Mouse (Mus musculus): Measurements from ENCODE around the gene Pnma5. TPM values are rescaled to one million over a fixed set of nuclear protein-coding genes. Genes with fewer than 3 reads are reported as not detected.

The Pnma5 gene
- total and polyA plus RNA-seq, 2 experiments from 2014 or later = not detected

DNA sequence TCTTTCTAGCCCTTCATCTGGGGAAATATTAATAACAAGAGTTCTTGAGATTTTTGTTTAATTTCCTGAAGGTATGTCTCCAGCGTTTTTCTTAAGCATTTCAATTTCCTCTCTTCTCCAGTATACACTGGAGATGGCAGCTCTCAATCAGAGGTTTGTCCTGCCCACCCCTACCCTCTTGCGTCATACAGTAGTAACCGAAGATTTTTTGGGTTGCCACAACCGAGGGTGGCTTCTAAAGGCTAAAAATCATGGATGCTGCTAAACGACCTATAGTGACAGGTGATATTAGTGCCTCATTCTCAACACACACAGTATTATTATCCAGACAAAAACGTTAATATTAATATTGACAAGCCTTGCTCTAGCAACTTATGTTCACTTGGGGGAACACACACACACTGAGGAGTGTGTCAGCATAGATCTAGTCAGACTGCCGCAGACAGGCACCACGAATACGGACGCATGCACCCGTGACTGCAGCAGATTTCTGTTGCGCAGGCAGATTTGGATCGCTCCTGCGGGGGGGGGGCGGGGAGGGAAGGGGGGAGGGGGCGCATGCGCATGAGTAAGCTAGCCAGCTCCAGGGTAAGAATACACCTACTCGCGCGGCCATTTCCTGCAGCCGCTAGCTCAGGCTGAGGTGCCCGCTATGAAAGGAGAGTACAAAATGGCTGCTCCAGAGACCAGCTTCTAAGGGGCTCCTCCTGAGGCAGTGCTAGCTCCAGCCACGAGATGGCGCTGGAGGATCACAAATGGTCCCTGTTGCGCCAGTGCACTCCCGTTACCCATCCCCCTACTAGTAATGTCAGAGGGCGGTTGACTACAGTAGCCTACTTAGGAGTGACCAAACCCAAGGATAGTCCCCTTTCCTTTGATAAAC, 29.1 kb downstream of the Pnma5 start:
- H3K27ac ChIP-seq (ENCODE audit: low read depth) = peak overlapping the region; percentile 59
- no peaks in the 10 kb centered on the region for H3K9me3 ChIP-seq (replicated peaks; ENCODE audit: control insufficient read depth, low read length)
- peak; percentile 100 for ATAC-seq (ENCODE audit: insufficient read depth, low read depth)
- H3K4me3 ChIP-seq (ENCODE audit: low read depth, low read length) = peak overlapping the region; percentile 44
- H3K27me3 ChIP-seq (ENCODE audit: control insufficient read depth, insufficient read depth, low read length) = no peaks in the 10 kb centered on the region
- H3K4me1 ChIP-seq (ENCODE audit: control insufficient read depth, insufficient read depth) = no peaks in the 10 kb centered on the region
- peak overlapping the region; percentile 48; the same call in 1 of the 2 replicates for H3K9ac ChIP-seq (replicated peaks; ENCODE audit: low read depth, low read length)
- peak overlapping the region; percentile 57 for H3K4me2 ChIP-seq (ENCODE audit: low read depth, low read length)
- no peaks in the 10 kb centered on the region for H3K36me3 ChIP-seq (replicated peaks; ENCODE audit: control insufficient read depth, insufficient read depth, low read length)
- peak; percentile 91 for DNase-seq (ENCODE audit: low spot score)
- 15% methylated on average over 25 of the region's 27 CpGs for whole genome bisulfite sequencing
- TF ChIP-seq EP300 (IDR thresholded peaks at IDR 0.05; ENCODE audit: low read depth) (0 out of 2 replicates have a peak, but pooled peaks have one; percentile 37), CTCF (IDR thresholded peaks at IDR 0.05; ENCODE audit: low read depth) (peak; percentile 78)

DNA sequence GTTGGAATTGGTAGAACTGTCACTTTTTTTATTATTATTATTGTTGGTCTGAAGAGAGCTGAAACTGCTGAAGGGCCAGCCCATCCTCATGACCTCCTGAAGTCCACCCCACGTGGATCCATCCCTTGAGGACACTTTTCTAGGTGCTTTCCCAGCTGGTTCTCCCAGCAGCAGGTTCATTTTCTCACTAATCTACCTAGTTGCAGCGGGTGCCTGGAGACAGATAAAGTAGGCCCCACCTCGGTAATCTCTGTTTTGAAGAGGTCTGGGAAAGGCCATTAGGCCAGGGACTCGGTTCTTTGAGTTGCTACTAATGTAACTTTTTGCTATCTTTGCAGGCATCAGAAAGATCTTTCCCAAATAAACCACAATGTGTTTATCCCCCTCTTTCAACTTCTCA, 31.2 kb downstream of the Pnma5 start:
- ATAC-seq (ENCODE audit: insufficient read depth, low read depth) = no peak
- H3K9me3 ChIP-seq (replicated peaks; ENCODE audit: control insufficient read depth, low read length) = no peaks in the 10 kb centered on the region
- H3K4me1 ChIP-seq (ENCODE audit: control insufficient read depth, insufficient read depth) = no peaks in the 10 kb centered on the region
- H3K27ac ChIP-seq (ENCODE audit: low read depth) = no peak overlapping the region
- 61% methylated on average over 4 of the region's 4 CpGs for WGBS
- H3K4me3 ChIP-seq (ENCODE audit: low read depth, low read length) = no peak overlapping the region
- no peak overlapping the region for H3K9ac ChIP-seq (replicated peaks; ENCODE audit: low read depth, low read length)
- DNase-seq (ENCODE audit: low spot score) = no peak
- H3K27me3 ChIP-seq (ENCODE audit: control insufficient read depth, insufficient read depth, low read length) = no peaks in the 10 kb centered on the region
- H3K4me2 ChIP-seq (ENCODE audit: low read depth, low read length) = no peak overlapping the region
- H3K36me3 ChIP-seq (replicated peaks; ENCODE audit: control insufficient read depth, insufficient read depth, low read length) = no peaks in the 10 kb centered on the region
- no peak for TF ChIP-seq CTCF (IDR thresholded peaks at IDR 0.05; ENCODE audit: low read depth)
- TF ChIP-seq EP300 (IDR thresholded peaks at IDR 0.05; ENCODE audit: low read depth) = no peak

DNA sequence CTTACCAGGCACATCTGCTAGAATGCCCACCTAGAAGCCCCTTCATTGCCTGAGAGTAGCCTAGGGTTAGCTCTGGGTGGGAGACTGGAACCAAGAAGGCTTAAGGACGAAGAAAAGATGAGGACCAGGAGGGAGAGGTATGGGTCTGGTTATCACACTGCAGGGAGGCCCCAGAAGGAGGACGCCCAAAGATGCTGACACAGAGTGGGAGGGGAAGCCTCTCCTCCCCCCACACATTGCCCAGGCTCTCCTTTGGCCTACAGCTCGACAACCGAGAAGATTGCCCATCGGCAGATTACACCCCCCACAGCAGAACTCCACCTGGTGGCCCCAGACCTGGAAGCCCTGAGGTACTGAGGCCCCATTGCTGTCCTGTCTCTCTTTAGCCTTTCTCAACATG, 33.8 kb downstream of the Pnma5 start:
- TF ChIP-seq EP300 (IDR thresholded peaks at IDR 0.05; ENCODE audit: low read depth) (no peak), CTCF (IDR thresholded peaks at IDR 0.05; ENCODE audit: low read depth) (no peak)
- H3K4me3 ChIP-seq (ENCODE audit: low read depth, low read length) = no peak overlapping the region
- H3K4me1 ChIP-seq (ENCODE audit: control insufficient read depth, insufficient read depth) = no peaks in the 10 kb centered on the region
- no peak overlapping the region for H3K4me2 ChIP-seq (ENCODE audit: low read depth, low read length)
- no peaks in the 10 kb centered on the region for H3K9me3 ChIP-seq (replicated peaks; ENCODE audit: control insufficient read depth, low read length)
- H3K36me3 ChIP-seq (replicated peaks; ENCODE audit: control insufficient read depth, insufficient read depth, low read length) = no peaks in the 10 kb centered on the region
- no peak for ATAC-seq (ENCODE audit: insufficient read depth, low read depth)
- WGBS = 83% methylated on average over 5 of the region's 5 CpGs
- no peak for DNase-seq (ENCODE audit: low spot score)
- H3K27me3 ChIP-seq (ENCODE audit: control insufficient read depth, insufficient read depth, low read length) = no peaks in the 10 kb centered on the region
- H3K27ac ChIP-seq (ENCODE audit: low read depth) = no peak overlapping the region
- H3K9ac ChIP-seq (replicated peaks; ENCODE audit: low read depth, low read length) = no peak overlapping the region

DNA sequence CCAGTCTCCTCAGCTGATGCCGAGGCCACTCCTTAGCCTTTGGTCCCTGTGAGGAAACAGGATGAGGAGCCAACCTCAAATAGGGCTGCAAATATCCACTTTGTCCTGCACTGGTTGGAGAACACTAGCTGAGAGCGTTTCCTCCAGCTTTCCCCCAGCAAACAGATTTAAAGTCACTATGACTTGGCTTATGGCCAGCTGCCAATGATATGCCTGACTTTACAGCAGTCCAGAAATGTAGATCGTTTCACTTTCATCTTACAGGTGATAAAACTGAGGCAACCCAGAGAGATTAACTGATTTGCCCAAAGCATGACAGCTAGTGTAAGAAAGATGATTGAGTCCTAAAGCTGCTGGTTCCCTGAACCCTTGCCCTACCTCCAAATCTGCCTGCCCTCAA, 41.4 kb downstream of the Pnma5 start:
- Histone ChIP-seq H3K9ac (replicated peaks; ENCODE audit: low read depth, low read length) (no peak overlapping the region), H3K4me1 (ENCODE audit: control insufficient read depth, insufficient read depth) (no peaks in the 10 kb centered on the region), H3K27me3 (ENCODE audit: control insufficient read depth, insufficient read depth, low read length) (no peaks in the 10 kb centered on the region), H3K9me3 (replicated peaks; ENCODE audit: control insufficient read depth, low read length) (no peaks in the 10 kb centered on the region), H3K4me2 (ENCODE audit: low read depth, low read length) (no peak overlapping the region), H3K27ac (ENCODE audit: low read depth) (no peak overlapping the region), H3K4me3 (ENCODE audit: low read depth, low read length) (no peak overlapping the region), H3K36me3 (replicated peaks; ENCODE audit: control insufficient read depth, insufficient read depth, low read length) (no peaks in the 10 kb centered on the region)
- no peak for TF ChIP-seq EP300 (IDR thresholded peaks at IDR 0.05; ENCODE audit: low read depth)
- TF ChIP-seq CTCF (IDR thresholded peaks at IDR 0.05; ENCODE audit: low read depth) = no peak
- WGBS = 38% methylated on average over 3 of the region's 3 CpGs
- ATAC-seq (ENCODE audit: insufficient read depth, low read depth) = no peak
- DNase-seq (ENCODE audit: low spot score) = no peak

DNA sequence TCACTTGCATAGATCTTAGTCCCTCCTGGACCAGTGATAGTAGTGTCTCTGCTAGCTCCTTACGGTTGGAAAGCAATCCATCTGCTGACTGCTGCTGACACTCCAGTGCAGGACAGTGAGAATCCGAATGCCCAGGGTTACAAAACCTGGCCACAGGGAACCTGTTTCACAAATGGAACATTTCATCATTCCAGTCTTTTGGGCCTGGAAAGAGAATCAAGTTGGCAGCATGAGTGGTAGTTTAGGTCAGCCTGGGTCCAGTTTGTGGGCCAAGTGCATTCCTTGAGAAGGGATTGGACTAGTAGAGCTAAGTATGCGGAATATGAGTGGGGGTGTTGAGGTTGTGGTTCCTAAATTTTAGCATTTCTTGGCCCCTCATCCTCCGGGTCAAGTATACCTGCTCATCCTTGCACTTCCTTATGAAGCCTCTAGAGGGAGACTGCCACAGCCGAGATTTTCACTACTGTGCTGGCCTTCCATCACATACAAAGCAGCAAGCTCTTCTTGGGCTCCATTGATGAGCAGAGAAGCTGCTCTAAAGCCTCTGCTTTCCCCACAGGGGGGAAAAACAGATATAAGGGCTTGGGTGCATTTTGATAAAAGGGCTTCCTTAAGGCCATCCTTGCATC, 44.5 kb downstream of the Pnma5 start:
- no peak overlapping the region for H3K4me2 ChIP-seq (ENCODE audit: low read depth, low read length)
- no peak for DNase-seq (ENCODE audit: low spot score)
- H3K36me3 ChIP-seq (replicated peaks; ENCODE audit: control insufficient read depth, insufficient read depth, low read length) = no peaks in the 10 kb centered on the region
- ATAC-seq (ENCODE audit: insufficient read depth, low read depth) = no peak
- H3K9me3 ChIP-seq (replicated peaks; ENCODE audit: control insufficient read depth, low read length) = no peaks in the 10 kb centered on the region
- TF ChIP-seq EP300 (IDR thresholded peaks at IDR 0.05; ENCODE audit: low read depth) = no peak
- TF ChIP-seq CTCF (IDR thresholded peaks at IDR 0.05; ENCODE audit: low read depth) = peak; percentile 41
- H3K27me3 ChIP-seq (ENCODE audit: control insufficient read depth, insufficient read depth, low read length) = no peaks in the 10 kb centered on the region
- H3K9ac ChIP-seq (replicated peaks; ENCODE audit: low read depth, low read length) = no peak overlapping the region
- H3K4me3 ChIP-seq (ENCODE audit: low read depth, low read length) = no peak overlapping the region
- WGBS = 49% methylated on average over 5 of the region's 5 CpGs
- no peaks in the 10 kb centered on the region for H3K4me1 ChIP-seq (ENCODE audit: control insufficient read depth, insufficient read depth)
- no peak overlapping the region for H3K27ac ChIP-seq (ENCODE audit: low read depth)

All from heart, postnatal 0 days (tissue).